Mouse (Mus musculus) retina, embryonic 14.5 days (tissue): Measurements from ENCODE around the gene Isg20l2.
"Not testable (repeated sequence)": the region's sequence is repeated elsewhere in the genome, so short reads cannot be mapped to it uniquely, and the experiment has no call there.

Experiments used
- DNase-seq: peaks from one replicate; pipeline ENCODE4 v3.0.0-alpha.2; 2015; ENCODE audit warnings: low spot score

The Isg20l2 gene

DNA sequence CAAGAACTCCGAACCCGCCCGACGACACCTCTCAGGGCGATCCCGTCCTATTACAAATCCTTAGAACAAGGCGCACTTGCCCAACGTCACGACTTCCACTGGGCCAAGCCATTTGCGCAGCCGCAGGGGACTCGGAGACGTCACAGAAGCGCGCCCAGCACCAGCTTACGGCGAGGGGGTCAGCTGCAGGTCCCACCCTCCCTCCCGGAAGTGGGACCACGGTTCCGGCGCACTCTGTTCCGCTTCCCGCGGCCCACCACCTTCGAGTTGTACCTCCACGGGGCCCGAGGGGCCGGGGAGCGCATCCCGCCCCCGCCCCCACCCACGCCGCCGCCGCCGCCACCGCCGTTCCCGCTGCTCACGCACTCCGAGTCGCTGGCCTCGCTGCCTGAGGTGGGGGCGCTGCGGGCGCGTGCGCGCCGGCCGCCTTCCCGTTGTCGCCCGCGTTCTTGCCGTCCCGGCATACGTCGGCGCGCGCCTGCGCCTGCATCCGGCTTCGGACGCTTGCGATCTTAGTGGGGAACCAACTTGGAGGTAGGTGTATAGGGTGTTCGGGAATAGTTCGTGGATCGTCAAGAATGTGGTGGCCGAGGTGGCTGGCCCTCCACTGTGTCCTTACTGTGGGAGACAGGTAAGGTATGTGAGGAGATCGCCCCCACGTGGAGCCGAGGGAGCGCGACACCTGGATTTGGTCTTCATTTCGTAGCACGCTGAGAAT is at the start of gene Isg20l2, which contains the start of gene Rrnad1:
TSS of gene Isg20l2 (plus strand) at position 237 of the 718 bp plus-strand sequence.
TSS of gene Rrnad1 (minus strand) at position 640 of the 718 bp plus-strand sequence.
- DNase-seq: peak; percentile 96

DNA sequence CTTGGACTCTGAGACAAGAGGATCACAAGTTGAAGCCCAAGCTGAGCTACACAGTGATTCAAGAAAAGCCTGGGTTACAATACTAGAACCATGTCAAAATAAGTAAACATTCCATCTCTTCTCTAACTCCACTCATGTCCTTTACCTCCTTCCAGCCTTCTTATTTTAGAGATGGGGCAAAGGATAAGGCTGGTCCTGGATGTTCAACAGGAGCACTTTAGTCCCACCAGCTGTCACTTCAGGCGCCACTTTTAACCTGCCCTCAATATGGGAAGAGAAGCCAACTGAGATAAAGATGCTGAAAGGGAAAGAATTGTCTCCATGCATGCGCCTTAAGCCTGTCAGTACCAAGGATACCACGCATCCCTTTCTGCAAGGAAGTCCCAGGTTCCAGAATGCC is 45.8 kb upstream of the Isg20l2 start:
- no peak for DNase-seq

DNA sequence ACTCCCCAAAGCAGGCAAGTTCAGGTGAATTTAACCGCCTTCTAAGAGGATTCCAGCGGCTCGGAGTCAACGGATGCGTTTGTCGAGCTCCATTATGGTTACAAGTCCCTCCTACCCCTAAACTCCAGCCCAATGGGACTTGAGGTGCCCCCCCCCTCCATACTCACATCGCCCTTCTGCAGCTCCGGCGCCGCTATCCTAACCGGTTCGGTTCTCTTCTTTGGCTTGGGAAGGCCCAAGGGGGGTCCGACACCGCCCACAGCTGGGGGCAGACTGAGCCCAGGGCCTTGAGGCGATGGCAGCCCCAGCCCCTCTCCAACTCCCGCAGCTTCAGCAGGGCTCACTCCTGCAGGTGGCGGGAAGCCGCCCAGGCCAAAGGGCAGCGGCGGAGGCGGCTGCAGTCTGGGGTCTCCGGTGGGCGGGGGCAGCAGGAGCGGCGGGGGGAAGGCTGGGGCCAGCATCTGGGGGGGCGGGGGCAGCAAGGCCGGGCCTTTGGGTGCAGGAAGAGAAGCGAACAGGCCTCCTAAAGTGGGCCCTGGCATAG is 45.3 kb upstream of the Isg20l2 start:
- peak; percentile 41 for DNase-seq

DNA sequence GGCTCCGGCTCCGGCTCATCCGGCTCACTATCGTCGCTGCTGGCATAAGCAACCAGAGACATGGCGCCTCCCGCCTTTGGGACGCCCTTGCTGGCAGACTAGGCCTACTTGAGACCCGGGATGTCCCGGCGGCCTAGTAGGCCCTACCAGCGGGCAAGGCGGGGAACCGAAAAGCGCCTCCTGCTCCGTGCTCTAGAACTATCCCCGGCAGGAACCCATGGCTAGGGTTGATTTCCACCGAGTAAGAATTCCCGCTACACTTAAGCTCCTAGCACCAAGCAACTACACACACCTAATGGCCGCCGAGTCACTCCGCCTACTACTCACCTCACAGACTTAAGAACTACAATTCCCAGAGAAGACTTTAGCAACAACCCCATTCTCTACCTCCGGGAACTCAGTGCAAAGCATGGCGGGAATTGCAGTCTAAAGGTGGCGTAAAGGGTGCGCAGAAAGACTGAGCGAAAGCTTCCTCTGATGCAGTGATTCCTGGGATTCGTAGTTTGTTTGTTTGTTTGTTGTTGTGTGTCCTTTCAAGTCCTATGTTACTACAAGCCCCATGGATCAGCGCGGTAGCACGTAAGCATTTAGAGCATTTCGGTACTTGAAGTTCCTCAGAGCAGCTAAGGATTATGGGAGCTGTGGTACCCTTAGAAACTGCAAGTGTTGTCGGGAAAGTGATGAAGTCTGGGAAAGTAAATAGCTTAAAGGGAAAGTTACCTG is 44.7 kb upstream of the Isg20l2 start, which contains the start of gene Prcc:
TSS of gene Prcc (minus strand) at position 328 of the 723 bp plus-strand sequence.
- DNase-seq: peak; percentile 97

DNA sequence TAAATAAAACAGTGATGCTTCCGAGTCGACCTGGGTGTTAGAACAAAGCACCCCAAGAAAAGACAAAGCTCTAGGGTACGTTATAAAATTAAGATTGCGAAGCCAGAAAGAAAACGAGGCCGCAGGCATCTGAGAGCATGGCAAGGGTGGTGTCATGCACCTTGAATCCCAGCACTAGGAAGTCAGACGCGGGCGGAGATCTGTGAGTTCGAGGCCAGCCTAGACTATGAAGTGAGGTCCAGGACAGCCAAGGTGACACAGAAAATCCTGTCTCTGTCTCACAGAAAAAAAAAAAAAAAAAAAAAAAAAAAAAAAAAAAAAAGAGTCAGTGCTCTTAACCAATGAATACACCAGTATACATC is 44.1 kb upstream of the Isg20l2 start:
- no peak for DNase-seq

DNA sequence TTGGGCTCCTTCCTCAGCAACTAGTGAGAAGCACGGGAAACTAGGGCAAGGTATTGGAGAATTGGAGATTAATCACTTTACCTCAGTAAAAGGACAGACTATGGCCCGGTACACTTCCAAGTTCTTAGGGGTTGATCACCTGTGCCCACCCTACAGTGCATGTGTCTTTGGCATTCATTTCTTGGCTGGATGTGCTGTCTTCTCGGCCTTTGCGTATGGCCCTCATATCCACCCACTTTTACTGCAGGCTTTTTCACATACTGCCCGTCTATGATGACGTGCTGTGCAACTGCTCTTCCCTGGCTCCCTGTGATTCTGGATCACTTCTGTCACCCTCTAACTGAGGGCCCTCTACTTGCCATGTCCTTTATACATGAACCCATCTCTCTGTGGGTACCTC is 43.7 kb upstream of the Isg20l2 start:
- DNase-seq: no peak

DNA sequence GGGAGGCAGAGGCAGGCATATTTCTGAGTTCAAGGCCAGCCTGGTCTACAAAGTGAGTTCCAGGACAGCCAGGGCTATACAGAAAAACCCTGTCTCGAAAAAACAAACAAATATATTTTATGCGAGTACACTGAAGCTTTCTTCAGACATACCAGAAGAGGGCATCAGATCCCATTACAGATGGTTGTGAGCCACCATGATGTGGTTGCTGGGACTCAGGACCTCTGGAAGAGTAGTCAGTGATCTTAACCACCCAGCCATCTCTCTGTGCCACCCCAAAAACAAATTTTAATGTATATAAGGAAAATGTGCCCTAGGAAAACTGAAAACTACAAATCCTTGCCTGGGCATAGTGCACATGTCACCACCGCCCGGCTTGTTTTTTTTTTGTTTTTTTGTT is 42.7 kb upstream of the Isg20l2 start:
- DNase-seq: not testable (repeated sequence)

DNA sequence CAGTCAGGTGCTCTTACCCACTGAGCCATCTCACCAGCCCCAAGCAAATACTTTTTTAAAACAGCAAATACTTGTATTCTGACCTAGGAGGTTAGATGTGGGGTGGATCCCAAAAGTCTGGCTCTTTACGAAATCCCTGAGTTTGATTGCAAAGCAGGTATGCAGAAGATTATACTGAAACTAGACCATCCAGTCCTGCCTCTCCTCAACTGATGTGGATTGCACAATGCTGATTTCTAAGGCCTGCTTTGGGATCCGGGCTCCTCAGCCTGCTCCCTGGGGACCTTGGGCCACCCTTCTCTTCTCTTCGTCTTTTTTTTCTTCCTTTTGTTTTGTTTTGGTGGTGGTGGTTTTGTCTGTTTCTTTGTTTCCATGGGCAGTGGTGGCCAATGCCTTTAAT is 38.6 kb upstream of the Isg20l2 start:
- DNase-seq: no peak

DNA sequence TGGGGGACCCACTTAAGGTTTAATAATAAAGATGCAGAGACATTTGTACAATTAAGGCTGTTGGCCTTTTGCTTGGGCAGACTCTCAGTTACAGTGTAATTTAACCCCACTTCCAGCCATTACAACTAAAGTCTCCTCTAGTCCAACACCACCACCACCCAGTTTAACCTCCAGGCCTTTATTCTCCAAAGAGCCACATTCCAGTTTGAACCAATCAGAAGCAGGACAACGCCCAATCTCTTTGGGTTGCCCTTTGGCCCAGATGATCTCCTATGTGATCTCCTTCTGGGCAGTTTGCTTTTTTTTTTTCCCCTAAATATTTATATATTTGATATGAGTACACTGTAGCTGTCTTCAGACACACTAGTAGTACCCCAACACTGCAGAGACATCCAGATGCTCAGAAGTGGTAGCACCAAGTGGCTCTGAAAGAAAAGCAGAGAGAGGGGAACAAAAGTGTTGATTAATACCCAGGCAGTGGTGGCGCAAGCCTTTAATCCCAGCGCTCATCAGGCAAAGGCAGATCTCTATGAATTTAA is 36.7 kb upstream of the Isg20l2 start:
- DNase-seq: no peak

DNA sequence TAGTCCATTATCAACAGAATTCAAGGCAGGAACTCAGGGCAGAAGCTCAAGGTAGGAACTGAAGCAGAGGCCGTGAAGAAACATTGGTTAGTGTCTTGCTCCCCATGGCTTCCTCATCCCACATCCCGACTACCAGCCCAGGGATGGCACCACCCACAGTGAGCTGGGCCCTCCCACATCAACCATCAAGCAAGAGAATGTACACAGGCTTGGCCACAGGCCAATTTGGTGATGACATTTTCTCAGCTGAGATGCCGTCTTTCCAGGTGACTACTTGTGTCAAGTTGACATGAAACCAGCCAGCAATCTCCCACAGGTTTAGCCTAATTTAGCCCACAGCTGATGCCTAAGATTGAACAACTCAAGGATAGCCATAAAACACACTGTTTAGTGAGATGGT is 30.8 kb upstream of the Isg20l2 start:
- DNase-seq: no peak

DNA sequence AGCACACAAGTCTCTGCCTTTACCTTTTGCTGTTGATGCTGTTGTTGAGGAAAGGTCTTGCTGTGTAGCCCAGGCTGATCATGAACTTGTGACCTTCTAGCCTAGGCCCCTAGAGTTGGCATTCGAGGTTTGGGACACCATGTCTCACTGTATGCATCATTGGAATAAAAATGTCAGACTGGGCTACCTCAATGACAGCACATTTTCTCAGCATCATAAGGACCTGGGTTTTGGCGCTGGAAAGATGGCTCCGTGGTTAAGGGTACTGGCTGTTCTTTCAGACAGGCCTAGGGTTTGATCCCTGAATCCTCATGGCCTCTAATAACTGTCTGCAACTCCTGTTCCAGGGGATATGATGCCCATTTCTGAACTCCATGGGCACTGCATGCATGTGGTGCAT is 30.3 kb upstream of the Isg20l2 start:
- no peak for DNase-seq

DNA sequence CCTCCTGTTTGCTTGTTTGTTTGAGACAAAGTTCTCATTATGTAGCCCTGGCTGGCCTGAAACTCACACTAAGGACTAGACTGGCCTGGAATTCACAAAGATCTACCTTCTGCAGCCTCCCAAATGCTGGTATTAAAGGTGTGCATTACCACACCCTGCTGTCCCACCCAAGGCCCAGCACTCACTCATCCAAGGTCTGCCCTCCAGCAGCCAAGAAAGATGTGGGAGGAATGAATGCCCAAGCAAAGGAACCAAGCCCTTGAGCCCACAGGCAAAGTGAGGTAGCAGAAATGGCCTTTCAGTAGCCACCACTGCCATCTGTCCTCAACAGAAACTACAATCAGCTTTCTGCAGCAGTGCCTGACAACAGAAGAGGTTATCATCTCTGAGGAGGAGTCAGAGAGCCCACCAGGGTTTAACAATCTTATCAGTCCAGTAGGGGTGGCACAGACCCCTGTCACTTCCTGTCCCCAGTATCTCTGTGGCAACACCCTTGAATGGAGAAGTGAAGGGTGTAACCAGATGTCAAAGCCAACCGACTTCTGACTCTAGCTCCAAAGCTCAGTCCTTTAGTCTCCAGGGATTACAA is 29.0 kb upstream of the Isg20l2 start:
- DNase-seq: no peak

DNA sequence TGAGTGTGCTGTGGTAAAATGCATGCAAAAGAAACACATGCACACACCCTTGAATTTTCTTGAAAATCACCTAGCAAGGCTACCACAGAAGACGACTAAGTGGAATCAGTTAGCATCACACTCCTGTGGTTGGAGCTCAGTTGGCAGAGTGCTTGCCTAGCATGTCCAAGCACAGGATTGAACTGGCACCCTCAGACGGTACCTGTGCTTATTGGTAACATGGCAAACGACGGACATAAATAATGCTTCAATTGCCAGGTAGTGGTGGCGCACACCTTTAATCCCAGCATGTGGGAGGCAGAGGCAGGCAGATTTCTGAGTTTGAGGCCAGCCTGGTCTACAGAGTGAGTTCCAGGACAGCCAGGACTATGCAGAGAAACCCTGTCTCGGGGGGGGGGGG is 28.2 kb upstream of the Isg20l2 start:
- not testable (repeated sequence) for DNase-seq

DNA sequence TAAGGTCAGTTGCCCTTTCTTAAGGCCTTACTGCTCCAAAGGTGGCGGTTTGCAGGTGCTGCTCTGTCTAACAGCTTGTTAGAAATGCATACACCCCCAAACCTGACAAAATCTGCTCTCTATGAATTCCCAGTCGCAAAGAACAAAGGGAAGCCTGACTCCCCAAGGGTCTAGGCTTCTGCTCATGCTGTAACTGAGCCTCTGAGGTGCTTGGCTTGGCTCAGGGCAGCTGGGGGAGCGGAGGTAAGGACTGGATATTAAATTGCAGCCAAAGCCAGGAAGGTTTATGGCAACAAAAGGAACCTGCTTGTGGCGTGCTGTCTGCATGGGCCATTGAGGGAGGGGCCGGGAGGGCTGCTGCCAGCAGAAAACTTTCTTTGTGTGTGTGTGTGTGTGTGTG is 26.3 kb upstream of the Isg20l2 start:
- DNase-seq: no peak

DNA sequence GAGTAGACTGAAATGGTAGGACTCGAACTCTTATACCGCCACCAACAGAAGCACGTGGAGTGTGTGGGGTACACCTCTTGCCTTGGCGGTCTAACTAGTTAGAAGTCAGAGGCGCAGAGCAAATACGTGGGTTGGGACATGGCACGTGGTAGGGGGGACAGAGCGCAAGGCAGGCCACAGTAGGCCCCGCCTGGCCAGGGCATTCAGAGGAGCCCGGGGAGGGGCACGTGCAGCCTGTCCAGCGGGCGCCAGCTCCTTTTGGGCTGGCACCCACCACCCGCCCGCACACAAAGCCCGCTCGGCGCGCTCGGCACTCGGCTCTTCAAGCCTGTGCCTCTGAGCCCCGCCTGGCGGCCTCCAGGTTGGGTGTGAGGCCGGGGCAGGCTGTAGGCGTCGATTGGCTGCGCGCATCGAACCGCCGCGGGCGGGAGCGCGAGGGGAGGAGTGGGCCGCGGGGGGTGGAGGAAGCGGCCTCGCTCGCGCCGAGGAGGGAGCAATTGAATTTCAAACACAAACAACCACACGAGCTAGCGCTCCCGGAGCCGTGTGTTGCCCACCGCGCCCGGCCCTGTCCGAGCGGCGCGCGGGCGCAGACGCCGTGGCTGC is 24.1 kb upstream of the Isg20l2 start, which contains the start of gene Hdgf:
TSS of gene Hdgf (plus strand) at position 442 of the 606 bp plus-strand sequence.
- DNase-seq: peak; percentile 97

DNA sequence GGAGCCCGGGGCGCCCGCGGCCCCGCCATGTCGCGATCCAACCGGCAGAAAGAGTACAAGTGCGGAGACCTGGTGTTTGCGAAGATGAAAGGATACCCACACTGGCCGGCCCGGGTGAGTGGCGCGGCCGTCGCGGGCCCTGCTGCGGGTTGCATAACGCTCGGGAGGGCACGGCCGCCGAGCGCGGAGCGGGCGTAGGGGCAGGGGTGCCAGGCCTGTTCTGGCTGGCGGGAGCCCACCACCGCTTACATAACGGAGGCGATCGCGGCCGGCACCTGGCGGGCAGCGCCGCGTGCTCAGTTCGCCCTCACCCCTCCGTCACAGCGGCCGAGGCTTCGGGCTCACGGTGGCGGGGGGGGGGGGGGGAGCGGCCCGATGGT is 23.5 kb upstream of the Isg20l2 start:
- DNase-seq: peak; percentile 53

DNA sequence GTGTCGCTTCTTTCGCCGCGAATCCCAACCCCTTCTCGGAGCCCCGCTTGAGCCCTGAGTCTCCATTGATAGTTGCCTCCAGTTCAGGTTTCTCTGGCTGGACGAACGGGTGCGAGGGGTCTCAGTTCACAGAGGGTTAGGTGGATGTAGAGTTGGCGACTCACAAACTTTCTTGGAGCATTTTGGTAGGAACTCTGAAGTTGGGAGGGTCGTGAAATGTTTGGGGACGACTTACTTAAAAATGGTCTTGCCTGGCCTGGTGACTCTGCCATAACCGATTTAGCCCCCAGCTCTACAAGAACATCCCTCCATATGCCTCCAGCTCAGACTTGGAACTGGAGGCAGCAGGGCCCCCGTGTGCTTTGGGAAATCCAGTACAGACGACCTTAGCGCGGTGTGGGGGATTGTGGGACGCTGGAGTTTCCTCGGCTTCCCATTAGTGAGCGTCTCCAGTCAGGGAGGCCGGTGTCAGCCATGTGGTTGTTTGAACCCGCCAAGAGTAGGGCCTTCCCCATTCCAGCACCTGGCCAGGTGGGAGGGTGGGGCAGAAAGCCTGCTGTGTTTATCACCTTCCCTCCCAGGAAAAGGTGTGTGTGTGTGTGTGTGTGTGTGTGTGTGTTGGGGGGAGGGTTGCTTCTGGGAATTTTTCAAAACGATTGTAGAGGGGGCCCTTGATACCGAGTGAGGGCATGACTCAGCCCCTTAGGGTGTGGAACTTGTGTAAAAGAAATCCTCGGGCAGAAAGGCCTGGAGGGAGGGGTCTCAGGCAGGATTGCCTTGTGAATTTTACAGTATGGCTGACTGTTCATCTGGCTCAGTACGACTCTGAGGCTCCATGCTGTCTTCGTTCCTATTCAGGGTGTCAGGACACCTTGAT is 22.9 kb upstream of the Isg20l2 start:
- DNase-seq: peak; percentile 33

DNA sequence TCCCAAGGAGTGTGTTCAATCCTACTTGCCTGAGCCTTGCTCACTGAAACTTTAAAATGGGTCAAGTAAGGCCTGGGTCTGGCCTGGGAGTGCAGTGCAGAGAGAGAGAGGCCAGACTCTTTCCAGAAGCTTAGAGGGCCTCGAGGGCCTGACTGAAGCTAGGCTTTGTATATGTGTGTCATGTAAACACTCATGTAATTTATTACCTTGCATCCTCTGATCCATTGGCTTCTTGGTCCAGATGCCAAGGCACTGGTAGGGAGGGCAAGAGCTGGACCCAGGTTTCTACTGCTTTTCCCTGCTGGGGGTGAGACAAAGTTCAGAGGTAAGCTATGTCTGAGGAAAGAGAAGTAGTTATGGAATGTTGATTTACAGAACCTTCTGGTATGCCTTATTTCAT is 22.2 kb upstream of the Isg20l2 start:
- no peak for DNase-seq

DNA sequence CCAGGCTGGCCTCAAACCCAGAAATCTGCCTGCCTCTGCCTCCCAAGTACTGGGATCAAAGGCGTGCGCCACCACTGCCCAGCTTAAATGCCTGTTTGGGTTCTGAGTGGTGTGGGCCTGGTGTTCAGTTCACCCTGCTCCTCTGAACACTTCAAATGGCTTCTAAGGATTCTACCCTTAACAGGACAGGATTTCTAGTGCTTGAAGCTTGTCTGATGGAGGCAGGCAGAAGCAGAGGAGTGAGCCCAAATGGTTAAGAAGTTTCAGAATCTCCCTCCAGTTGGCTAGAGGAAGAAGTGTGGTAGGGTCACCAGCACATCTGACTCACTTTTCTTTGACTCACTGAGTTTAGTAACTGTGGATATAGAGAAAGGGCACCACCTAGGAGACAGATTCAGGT is 20.7 kb upstream of the Isg20l2 start:
- no peak for DNase-seq

DNA sequence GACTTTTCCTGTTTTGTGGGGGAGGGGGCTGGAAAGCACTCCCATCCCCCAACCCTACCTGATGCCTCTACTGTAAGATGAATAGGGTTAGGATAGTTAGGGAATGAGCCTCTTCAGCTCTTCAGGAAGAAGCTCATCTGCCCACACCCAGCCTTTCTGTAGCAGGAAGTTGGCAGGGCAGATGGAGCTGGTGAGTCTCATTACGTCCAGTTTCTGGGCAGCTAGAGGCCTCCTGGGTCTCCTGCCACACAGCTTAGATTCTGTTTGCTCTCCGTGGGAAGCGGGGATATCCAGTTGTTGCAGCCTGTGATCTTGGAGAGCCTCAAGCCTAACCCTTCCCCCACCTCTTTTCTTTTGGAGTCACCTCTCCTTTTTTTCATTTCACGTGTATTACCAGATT is 20.2 kb upstream of the Isg20l2 start:
- DNase-seq: no peak

DNA sequence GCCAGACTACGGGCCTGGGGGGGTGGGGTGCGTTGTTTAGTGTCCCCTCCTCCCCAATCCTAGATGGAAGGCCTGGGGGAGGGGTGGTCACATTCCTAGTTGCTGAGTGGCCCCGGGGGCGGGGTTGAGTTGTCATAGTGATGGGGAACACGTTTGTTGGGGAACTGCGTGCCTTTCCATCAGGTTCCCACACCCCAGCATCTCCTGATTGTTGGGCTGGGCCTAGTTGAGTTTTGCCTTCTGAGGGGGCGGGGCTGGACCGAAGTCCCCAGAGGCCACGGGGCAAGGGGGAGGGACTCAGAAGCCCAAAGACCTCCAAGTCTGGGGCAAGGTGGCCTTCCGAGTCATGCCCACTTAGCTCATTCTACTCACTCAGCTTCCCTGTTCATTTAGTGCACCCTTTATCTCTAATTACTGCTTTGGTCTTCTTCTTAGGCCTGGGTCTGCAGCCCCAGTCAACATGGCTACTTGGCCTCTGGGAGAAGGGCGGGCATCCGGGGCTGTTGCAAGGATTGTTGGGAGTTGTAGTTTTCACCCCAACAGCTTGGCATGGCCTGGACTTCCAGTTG is 19.5 kb upstream of the Isg20l2 start:
- DNase-seq: peak; percentile 82
